Mouse (Mus musculus) kidney, embryonic 16.5 days (tissue): ENCODE results near the gene Uck1. TPM values are rescaled to one million over a fixed set of nuclear protein-coding genes. Genes with fewer than 3 reads are reported as not detected.
A peak's percentile ranks its signal among the peaks of the same experiment; 100 is the strongest.

Experiments used
- ATAC-seq: fragments of 200-750 bp; cut with Nextera tagmentation; 2 replicates; pipeline ENCODE4 v1.8.0; 2017; ENCODE audit warnings: moderate TSS enrichment; ENCODE audit not compliant: low FRiP score, low TSS enrichment
- H3K27ac ChIP-seq: fragments of 300-500 bp; sonication (generic); 2 replicates; pipeline ENCODE4 v1.5.1; 2014; ENCODE audit warnings: low read length
- H3K27me3 ChIP-seq: fragments of 300-500 bp; sonication (generic); 2 replicates; pipeline ENCODE4 v1.6.1; 2014; ENCODE audit warnings: low read length, control low read depth, mixed read lengths; ENCODE audit not compliant: insufficient read depth
- H3K36me3 ChIP-seq: fragments of 300-500 bp; sonication (generic); 2 replicates; pipeline ENCODE4 v1.6.1; 2014; ENCODE audit warnings: low read length, control low read depth, mixed read lengths; ENCODE audit not compliant: insufficient read depth
- H3K4me1 ChIP-seq: fragments of 300-500 bp; sonication (generic); 2 replicates; pipeline ENCODE4 v1.6.1; 2014; ENCODE audit warnings: low read length, control low read depth, mixed read lengths; ENCODE audit not compliant: insufficient read depth
- H3K4me2 ChIP-seq: fragments of 300-500 bp; sonication (generic); replicated peaks from 2 replicates; pipeline ENCODE4 v1.6.1; 2014; ENCODE audit warnings: low read depth, low read length
- H3K4me3 ChIP-seq: fragments of 300-500 bp; sonication (generic); 2 replicates; pipeline ENCODE4 v1.5.1; 2014; ENCODE audit warnings: mild to moderate bottlenecking, low read length
- H3K9ac ChIP-seq: fragments of 300-500 bp; sonication (generic); replicated peaks from 2 replicates; pipeline ENCODE4 v1.6.1; 2014; ENCODE audit warnings: low read length
- H3K9me3 ChIP-seq: fragments of 300-500 bp; sonication (generic); 2 replicates; pipeline ENCODE4 v1.6.1; 2016; ENCODE audit warnings: low read length, control low read depth
- WGBS: fragments of 180-500 bp; shearing (Covaris S2); extraction: QIAGEN DNeasy Blood & Tissue Kit; methylation state at CpG from one replicate; pipeline ENCODE4 v1.1.7; 2014; 5-methylcytosine and 5-hydroxymethylcytosine counted together
- polyA plus RNA-seq: library from polyadenylated mRNA; unstranded; fragments of >200 nt; fragmentation: Nextera tagmentation; extraction: Ambion mirVana; gene quantifications from 2 replicates; pipeline ENCODE4 v1.2.1, GENCODE M21; 2015

Uck1 gene
- polyA plus RNA-seq, 1 experiment from 2014 or later: 88.5 TPM

DNA sequence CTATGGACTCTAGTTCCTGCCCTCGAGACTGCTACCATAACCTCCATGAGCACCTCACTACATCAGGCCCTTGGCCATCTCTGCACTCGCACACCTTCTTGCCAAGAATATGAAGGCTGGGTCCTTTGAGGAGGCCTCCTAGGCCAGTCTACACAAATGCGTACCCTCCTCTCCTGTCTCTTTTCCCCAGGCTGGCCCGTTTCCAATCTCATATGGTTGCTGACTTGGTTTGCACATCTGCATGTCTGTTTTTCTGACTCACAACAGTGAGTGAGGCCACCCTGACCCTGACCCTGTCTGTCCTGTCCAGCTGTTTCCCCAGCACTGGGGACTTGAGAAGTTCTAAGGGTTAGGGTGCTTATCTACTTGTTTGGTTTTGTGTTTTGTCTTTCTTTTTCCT is 13.2 kb downstream of the Uck1 start:
- H3K4me2 ChIP-seq: no peak overlapping the region
- no peaks in the 10 kb centered on the region for H3K4me1 ChIP-seq
- no peak overlapping the region for H3K27ac ChIP-seq
- 80% methylated on average over 4 of the region's 4 CpGs for WGBS
- no peak for ATAC-seq
- no peaks in the 10 kb centered on the region for H3K9me3 ChIP-seq
- no peaks in the 10 kb centered on the region for H3K27me3 ChIP-seq
- no peak overlapping the region for H3K9ac ChIP-seq
- peaks cover 31% of the 10 kb centered on the region for H3K36me3 ChIP-seq
- no peak overlapping the region for H3K4me3 ChIP-seq

DNA sequence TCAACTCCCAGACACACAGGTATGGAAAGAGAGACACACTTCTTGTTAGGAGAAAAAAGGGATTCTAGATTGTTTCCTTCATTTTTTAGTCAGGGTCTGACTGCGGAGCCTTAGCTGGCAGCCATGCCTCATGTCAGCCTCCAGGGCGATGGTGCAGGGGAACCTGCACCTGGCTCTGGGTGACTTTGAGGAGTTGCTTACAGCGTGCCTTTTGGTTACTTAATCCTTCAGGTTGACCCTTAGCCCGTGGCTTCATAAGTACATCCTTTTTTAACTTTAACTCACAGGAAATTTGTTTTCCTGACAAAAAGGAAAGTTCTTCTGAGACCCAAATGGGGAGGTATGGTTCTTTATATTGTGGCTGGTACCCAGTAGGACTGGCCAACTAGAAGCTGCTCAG is 17.0 kb downstream of the Uck1 start:
- Histone ChIP-seq H3K27ac (no peak overlapping the region), H3K4me3 (no peak overlapping the region), H3K9me3 (no peaks in the 10 kb centered on the region), H3K4me2 (no peak overlapping the region), H3K4me1 (peaks cover 2% of the 10 kb centered on the region; the same call in 1 of the 2 replicates), H3K9ac (no peak overlapping the region), H3K27me3 (no peaks in the 10 kb centered on the region), H3K36me3 (peaks cover 14% of the 10 kb centered on the region)
- ATAC-seq: no peak
- WGBS: 82% methylated on average over 4 of the region's 4 CpGs

DNA sequence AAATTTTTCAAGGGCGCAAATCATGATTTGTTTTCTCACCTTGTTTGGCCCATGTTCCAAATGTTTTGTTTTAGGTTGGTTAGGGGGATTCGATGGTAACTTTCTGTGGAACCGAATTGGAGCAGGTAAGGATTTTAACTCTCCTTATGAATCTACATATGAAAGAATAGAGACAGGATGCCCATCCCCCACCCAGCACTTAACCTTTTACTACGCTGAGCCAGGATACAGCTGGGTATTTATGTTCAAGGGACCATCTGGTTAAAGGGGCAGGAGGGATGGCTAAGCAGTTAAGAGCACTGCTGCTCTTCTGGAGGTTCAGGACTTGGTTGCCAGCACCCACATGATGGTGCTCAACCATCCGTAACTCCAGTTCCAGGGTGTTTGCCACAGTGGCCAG is 19.4 kb downstream of the Uck1 start:
- H3K9me3 ChIP-seq: no peaks in the 10 kb centered on the region

DNA sequence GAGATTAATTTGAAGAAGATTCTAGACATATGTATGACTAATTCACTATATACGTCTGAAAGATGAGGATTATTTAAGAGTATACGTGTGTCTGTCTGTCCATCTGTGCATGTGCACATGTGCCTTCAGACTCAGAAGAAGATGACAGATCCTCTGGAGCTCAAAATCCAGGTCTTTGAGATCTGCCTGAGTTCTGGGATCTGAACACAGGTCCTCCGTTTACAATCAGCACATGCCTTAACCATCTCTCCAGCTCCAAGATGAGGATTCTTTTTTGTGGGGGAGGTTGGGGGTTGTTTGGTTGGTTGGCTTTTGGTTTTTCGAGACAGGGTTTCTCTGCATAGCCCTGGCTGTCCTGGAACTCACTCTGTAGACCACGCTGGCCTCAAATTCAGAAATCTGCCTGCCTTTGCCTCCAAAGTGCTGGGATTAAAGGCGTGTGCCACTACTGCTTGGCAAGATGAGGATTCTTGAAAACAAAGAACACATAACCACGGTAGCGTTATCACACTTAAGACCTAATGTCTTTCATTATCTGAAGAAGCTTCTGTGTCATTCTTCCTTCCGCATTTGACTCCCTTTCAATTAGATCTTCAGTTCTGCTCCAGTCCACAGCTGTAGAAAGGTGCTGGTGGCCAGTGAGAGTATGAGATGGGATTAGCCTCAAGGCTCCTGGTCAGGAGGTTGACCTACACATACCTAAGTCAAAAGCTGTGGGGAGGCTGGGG is 21.1 kb downstream of the Uck1 start:
- no peak overlapping the region for H3K9ac ChIP-seq
- H3K27me3 ChIP-seq: no peaks in the 10 kb centered on the region
- WGBS: 93% methylated on average over 9 of the region's 9 CpGs
- peaks cover 22% of the 10 kb centered on the region for H3K4me1 ChIP-seq
- H3K4me2 ChIP-seq: no peak overlapping the region
- H3K9me3 ChIP-seq: no peaks in the 10 kb centered on the region
- ATAC-seq: no peak
- no peak overlapping the region for H3K4me3 ChIP-seq
- no peak overlapping the region for H3K27ac ChIP-seq
- 0 out of 2 replicates have a peak, but pooled peaks cover under 1% of the 10 kb centered on the region for H3K36me3 ChIP-seq

More for the DNA sequence above, 19.4 kb downstream of the Uck1 start:
- no peak overlapping the region for H3K9ac ChIP-seq
- no peaks in the 10 kb centered on the region for H3K27me3 ChIP-seq
- WGBS: 79% methylated on average over 5 of the region's 5 CpGs
- H3K27ac ChIP-seq: no peak overlapping the region
- peaks cover 9% of the 10 kb centered on the region for H3K4me1 ChIP-seq
- H3K4me3 ChIP-seq: no peak overlapping the region
- H3K4me2 ChIP-seq: no peak overlapping the region
- no peak for ATAC-seq
- 0 out of 2 replicates have a peak, but pooled peaks cover 7% of the 10 kb centered on the region for H3K36me3 ChIP-seq

DNA sequence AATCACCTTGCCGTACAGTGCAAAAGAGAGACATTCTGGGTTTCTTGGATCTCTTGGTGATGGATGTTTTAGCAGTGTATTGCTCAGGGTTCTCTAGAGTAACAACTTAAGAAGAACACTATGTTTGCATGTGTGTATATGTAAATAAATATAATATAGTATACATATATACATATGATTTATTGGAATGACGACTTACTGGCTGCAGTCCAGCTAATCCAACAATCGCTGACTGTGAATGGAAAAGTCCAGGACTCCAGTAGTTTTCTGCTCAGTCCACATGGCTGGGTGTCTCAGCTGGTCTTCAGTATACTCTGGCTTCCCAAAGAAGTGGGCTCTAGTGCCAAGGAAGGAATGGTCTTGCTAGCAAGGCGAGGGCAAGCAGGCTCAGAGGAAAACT is 22.4 kb downstream of the Uck1 start:
- Histone ChIP-seq H3K4me1 (peaks cover 22% of the 10 kb centered on the region), H3K4me2 (peak overlapping the region; percentile 76), H3K27me3 (no peaks in the 10 kb centered on the region), H3K36me3 (peaks cover 9% of the 10 kb centered on the region; the same call in 1 of the 2 replicates), H3K9ac (peak overlapping the region; percentile 79), H3K9me3 (no peaks in the 10 kb centered on the region), H3K4me3 (peak overlapping the region; percentile 82), H3K27ac (peak overlapping the region; percentile 71)
- WGBS: 34% methylated on average over 4 of the region's 4 CpGs
- ATAC-seq: no peak

DNA sequence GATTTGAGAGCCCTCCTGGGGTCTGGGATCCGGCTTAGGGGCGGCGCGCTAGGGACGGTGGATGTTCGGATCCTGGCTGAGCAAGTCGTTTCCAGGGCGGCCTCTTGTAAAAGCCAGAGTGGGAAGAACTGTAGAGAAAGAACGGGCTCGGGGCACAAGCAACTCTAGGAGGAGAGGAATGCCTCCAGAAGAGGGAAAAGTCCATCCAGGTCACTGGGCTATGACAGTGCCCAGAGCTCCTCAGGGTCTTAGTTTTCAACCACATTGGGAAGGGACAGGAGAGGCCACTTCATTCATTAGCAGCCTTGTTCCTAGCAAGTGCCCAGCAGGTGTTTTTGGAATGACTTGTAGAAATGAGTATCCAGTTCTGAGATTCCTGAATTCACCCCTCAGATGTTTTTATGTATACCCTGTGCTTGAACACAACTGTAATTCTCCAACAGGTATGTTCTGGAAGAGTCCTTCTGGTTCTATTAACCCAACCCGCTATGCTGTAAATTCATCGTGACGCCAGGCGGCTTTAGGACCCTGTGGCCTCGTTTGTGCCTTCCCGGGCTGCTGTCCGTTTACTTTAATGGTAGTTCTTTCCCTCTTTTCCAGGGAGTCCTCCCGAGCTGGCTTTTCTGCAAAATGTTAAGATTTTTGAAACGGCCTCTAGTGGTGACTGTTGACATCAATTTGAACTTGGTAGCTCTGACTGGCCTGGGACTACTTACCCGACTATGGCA is 23.0 kb downstream of the Uck1 start:
- 0% methylated on average over 20 of the region's 20 CpGs for WGBS
- Histone ChIP-seq H3K4me3 (peak overlapping the region; percentile 82), H3K27me3 (no peaks in the 10 kb centered on the region), H3K27ac (peak overlapping the region; percentile 71), H3K9me3 (no peaks in the 10 kb centered on the region), H3K4me2 (peak overlapping the region; percentile 76), H3K36me3 (peaks cover 15% of the 10 kb centered on the region), H3K9ac (peak overlapping the region; percentile 79), H3K4me1 (peaks cover 22% of the 10 kb centered on the region)
- ATAC-seq: peak; percentile 66

DNA sequence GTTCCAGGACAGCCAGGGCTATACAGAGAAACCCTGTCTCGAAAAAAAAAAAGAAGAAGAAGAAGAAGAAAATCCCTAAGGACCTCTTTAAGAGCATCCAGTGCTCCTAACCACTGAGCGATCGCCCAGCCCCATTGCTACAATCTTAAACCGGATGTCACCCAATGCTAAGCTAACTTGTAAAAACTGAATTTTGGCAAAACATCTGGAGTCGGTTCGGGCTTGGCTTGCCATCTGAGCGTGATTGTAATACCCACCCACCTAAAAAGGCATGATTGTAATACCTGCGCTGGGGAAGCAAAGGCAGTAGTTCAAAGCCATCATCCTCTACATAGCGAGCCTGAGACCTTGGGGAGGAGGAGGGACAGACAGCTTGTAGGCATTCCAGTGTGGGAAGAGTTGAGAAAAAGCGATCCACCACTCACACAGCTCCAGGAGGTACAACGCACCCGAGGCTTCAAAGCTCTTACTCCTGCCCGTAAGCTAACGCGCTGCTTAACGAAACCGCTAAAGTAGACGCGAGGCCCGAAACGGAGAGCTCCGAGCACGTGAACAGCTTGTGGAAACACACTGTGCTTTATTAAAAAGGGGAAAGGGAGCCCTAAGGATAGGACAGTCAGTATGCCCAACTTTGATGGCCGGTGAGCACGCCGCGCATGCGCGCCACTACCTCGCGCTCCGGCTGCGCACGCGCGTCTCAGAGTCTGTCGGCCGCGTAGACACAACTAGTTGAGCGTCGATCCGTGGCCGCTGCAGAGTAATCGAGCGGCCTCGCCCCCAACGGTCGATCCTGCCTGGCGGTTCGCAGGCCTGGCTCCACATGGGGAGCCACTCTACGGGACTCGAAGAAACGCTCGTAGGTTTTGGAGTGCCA is 23.8 kb downstream of the Uck1 start, which contains the start of gene Pomt1:
Gene Pomt1 (plus strand): TSS at position 705 of the 874 bp plus-strand sequence.
- Histone ChIP-seq H3K9me3 (no peaks in the 10 kb centered on the region), H3K4me1 (peaks cover 22% of the 10 kb centered on the region), H3K9ac (peak within 1 kb of the TSS; percentile 79), H3K27me3 (no peaks in the 10 kb centered on the region), H3K4me3 (peak within 1 kb of the TSS; percentile 82), H3K4me2 (peak within 1 kb of the TSS; percentile 76), H3K27ac (peak within 1 kb of the TSS; percentile 95), H3K36me3 (peaks cover 23% of the 10 kb centered on the region)
- under 1% methylated on average over 54 of the region's 54 CpGs for WGBS
- ATAC-seq: peak; percentile 93

DNA sequence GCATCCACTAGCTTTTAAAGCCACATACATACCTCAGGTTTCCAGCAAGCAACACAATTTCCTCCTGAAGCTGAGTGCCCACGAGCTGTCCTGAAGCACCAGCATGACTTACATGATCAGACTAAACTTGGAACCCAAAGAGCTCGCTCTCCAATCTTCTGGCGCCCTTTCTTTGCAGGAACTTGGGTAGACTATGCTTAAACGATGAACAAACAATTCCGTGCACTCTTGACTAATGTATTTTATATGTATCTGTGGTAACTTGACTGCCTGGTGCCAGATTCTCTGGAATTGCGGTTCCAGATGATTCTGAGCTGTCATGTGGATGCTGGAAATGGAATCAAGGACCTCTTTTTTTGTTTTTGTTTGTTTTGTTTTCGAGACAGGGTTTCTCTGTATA is 24.5 kb downstream of the Uck1 start:
- peaks cover 28% of the 10 kb centered on the region for H3K36me3 ChIP-seq
- ATAC-seq: no peak
- 29% methylated on average over 7 of the region's 7 CpGs for WGBS

DNA sequence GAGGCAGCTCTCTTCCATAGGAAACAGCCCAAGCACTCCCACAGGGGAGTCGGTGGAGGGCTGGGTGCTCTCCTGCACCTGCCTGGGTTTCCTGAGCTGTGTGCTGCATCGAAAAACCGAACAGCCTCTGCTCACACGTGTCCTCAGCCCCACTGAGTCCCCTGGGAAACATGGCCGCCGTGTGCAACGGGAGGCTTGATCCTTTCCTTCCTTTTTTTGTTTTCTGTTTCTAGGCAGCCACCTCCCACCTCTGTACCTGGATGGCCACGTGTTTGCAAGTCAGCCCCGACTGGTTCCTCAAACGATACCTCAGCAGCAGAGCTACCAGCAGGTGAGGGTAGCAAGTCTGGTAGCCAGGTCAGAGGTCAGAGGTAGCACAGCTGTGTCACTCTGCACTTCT is 37.9 kb downstream of the Uck1 start:
- no peak overlapping the region for H3K9ac ChIP-seq
- peaks cover 93% of the 10 kb centered on the region for H3K36me3 ChIP-seq

More for the DNA sequence above, 24.5 kb downstream of the Uck1 start:
- H3K4me1 ChIP-seq: peaks cover 22% of the 10 kb centered on the region
- H3K9ac ChIP-seq: peak overlapping the region; percentile 79
- H3K4me3 ChIP-seq: peak overlapping the region; percentile 82
- H3K27ac ChIP-seq: peak overlapping the region; percentile 95
- peak overlapping the region; percentile 76 for H3K4me2 ChIP-seq
- H3K27me3 ChIP-seq: no peaks in the 10 kb centered on the region
- no peaks in the 10 kb centered on the region for H3K9me3 ChIP-seq

More for the DNA sequence above, 37.9 kb downstream of the Uck1 start:
- Histone ChIP-seq H3K4me3 (no peak overlapping the region), H3K4me2 (no peak overlapping the region), H3K27me3 (no peaks in the 10 kb centered on the region), H3K27ac (no peak overlapping the region), H3K9me3 (no peaks in the 10 kb centered on the region), H3K4me1 (no peaks in the 10 kb centered on the region)
- 83% methylated on average over 10 of the region's 10 CpGs for WGBS
- no peak for ATAC-seq
